Mouse (Mus musculus): ENCODE measurements around the gene 4933436I01Rik. TPM values are rescaled to one million over a fixed set of nuclear protein-coding genes. Genes with fewer than 3 reads are reported as not detected.

Gene 4933436I01Rik
- polyA plus RNA-seq (2012; ENCODE audit: insufficient read depth, insufficient read length, missing spikeins): not detected in 2 replicates

DNA sequence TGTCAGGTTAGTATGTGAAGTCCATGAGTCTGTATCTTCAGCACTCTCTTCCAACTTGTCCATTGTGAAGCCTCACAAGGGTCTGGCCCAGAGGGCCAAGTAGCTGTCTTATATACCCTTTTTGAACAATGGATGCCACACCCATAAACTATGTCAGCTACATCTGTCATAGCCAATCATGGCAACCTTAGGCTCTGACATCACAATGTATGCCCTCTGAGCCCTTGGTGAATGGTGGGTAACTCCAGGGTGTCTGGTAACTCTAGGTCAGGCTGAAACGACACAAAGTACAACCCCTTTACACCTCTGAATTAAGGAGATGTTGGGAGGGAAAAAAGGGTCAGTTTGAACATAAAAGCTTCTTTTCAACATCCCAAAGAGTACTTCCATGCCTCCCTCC, at the start of gene 4933436I01Rik:
Gene 4933436I01Rik, minus strand, starts transcription at position 101 of the 400 bp plus-strand sequence.
- TF ChIP-seq POLR2A (IDR thresholded peaks at IDR 0.05; ENCODE audit: borderline replicate concordance, low read depth, low read length) (no peak), CTCF (IDR thresholded peaks at IDR 0.05; ENCODE audit: low read depth, low read length) (no peak)
- no peak within 1 kb of the TSS for H3K4me3 ChIP-seq (ENCODE audit: insufficient read depth, low read length)
- no peaks in the 10 kb centered on the region for H3K4me1 ChIP-seq (ENCODE audit: control insufficient read depth, insufficient read depth, low read length)
- no peak within 1 kb of the TSS for H3K27ac ChIP-seq (ENCODE audit: insufficient read depth, low read depth, low read length)

DNA sequence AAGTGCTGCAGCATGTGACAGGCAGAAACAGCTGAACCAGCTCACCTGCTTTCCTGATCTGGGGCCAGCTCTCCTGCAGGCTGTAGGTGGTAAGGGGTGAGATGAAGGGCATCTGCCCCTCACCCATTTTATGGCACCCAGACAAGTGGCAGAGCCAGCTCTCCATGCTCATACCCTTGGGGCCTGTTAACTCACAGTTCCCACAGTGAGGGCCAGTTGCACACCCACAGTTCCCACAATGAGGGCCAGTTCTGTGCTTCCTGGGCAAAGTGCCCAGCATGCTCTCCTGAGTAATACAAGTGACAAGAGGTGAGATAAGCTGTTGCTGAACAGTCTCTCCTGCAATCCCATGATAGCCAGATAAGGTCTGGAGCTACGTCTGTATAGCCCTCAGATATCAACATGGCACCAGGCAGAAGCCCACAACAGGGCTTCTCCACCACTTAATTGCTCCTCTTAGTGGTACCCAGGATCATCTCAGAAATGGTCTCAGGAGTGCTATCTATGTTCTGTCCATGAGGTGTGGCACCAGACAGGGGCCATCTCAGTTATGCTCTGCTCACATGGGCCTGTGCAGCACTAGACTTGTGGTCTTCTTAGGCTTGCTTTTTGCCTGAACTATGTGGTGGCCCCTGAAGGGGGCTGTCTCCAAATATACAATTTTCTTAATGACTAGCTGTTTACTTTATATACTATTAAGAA, 3.7 kb upstream of the 4933436I01Rik start:
- no peak for TF ChIP-seq POLR2A (IDR thresholded peaks at IDR 0.05; ENCODE audit: borderline replicate concordance, low read depth, low read length)
- H3K4me3 ChIP-seq (ENCODE audit: insufficient read depth, low read length): no peak overlapping the region
- H3K4me1 ChIP-seq (ENCODE audit: control insufficient read depth, insufficient read depth, low read length): no peaks in the 10 kb centered on the region
- no peak overlapping the region for H3K27ac ChIP-seq (ENCODE audit: insufficient read depth, low read depth, low read length)

DNA sequence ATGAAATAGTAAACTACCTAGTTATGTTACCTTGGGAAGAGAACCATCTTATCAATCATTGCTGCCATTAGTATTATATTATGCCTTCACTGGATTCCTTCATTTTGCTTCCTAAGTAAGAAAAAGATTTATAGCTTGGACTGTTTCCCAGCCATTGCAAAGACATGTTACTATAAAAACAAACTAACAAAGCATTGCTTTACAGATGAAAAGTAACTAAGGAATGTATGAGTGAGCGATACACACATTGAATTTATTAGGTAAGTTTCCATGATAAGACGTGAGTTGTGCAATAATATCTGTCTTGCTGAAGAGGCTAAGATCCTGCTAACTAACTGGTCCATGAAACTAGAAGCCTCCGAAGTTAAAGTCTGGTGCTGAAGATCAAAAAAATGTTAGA, 37.8 kb downstream of the 4933436I01Rik start:
- TF ChIP-seq POLR2A (IDR thresholded peaks at IDR 0.05; ENCODE audit: borderline replicate concordance, low read depth, low read length) (no peak), CTCF (IDR thresholded peaks at IDR 0.05; ENCODE audit: low read depth, low read length) (no peak)
- Histone ChIP-seq H3K4me3 (ENCODE audit: insufficient read depth, low read length) (no peak overlapping the region), H3K27ac (ENCODE audit: insufficient read depth, low read depth, low read length) (no peak overlapping the region), H3K4me1 (ENCODE audit: control insufficient read depth, insufficient read depth, low read length) (no peaks in the 10 kb centered on the region)

Other genes with a start within 250 kb of the 4933436I01Rik start
- not detected in 2 replicates for gene Gm1140, start 227.9 kb downstream of the 4933436I01Rik start, polyA plus RNA-seq (2012; ENCODE audit: insufficient read depth, insufficient read length, missing spikeins)
- gene Gm14692, start 225.8 kb downstream of the 4933436I01Rik start, polyA plus RNA-seq (2012; ENCODE audit: insufficient read depth, insufficient read length, missing spikeins): not detected in 2 replicates

All from bone marrow macrophage, adult 2 months (primary cell).